Mouse (Mus musculus): ENCODE measurements around the gene Gm19426.

DNA sequence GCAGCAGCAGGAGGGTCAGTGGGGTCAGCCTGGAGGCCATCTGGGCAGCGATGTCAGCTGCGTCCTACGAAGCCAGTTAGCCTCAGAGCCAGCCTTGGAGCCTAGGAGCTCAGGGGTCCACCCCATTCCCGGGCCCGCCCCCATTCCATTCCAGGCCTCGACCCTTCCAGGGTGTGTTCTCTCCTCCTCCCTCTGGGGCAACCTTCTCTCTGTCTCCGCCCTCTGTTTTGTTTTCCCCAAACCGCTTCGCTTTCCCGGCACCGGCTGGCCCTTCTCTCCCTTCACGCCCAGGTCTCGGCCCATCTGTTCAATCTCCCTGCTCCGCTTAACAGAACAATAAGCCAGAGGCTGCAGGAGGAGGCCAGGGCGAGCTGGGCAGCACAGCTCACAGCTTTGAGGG lies 31.3 kb upstream of the Gm19426 start:
- TF ChIP-seq CTCF (IDR thresholded peaks at IDR 0.05; ENCODE audit: extremely low read depth, insufficient read depth, insufficient read length, insufficient replicate concordance) (no peak), POLR2A (IDR thresholded peaks at IDR 0.05; ENCODE audit: low read depth, low read length) (no peak)
